Mouse (Mus musculus) stomach, postnatal 0 days (tissue): ENCODE measurements around the gene Abcb8. TPM values are rescaled to one million over a fixed set of nuclear protein-coding genes. Genes with fewer than 3 reads are reported as not detected.

Experiments
- ATAC-seq: fragments of 200-750 bp; cut with Nextera tagmentation; 2 replicates; pipeline ENCODE4 v1.8.0; 2017; ENCODE audit not compliant: low FRiP score, low TSS enrichment
- DNase-seq: peaks from one replicate; pipeline ENCODE4 v3.0.0-alpha.2; 2016; ENCODE audit warnings: low spot score
- H3K27ac ChIP-seq: fragments of 300-500 bp; sonication (generic); replicated peaks from 2 replicates; pipeline ENCODE4 v1.5.1; 2014; ENCODE audit warnings: mild to moderate bottlenecking, control low read depth
- H3K27me3 ChIP-seq: fragments of 300-500 bp; sonication (generic); 2 replicates; pipeline ENCODE4 v1.6.1; 2014; ENCODE audit warnings: low read length; ENCODE audit not compliant: control insufficient read depth, insufficient read depth
- H3K36me3 ChIP-seq: fragments of 300-500 bp; sonication (generic); 2 replicates; pipeline ENCODE4 v1.6.1; 2014; ENCODE audit warnings: low read length, mixed read lengths; ENCODE audit not compliant: control insufficient read depth, insufficient read depth
- H3K4me1 ChIP-seq: fragments of 300-500 bp; sonication (generic); replicated peaks from 2 replicates; pipeline ENCODE4 v1.6.1; 2014; ENCODE audit warnings: antibody characterized with exemption; ENCODE audit not compliant: control insufficient read depth, insufficient read depth
- H3K4me2 ChIP-seq: fragments of 300-500 bp; sonication (generic); replicated peaks from 2 replicates; pipeline ENCODE4 v1.6.1; 2014; ENCODE audit warnings: low read depth, mild to moderate bottlenecking, control low read depth, moderate library complexity
- H3K4me3 ChIP-seq: fragments of 300-500 bp; sonication (generic); 2 replicates; pipeline ENCODE4 v1.5.1; 2014; ENCODE audit warnings: low read depth, low read length, control low read depth
- H3K9ac ChIP-seq: fragments of 300-500 bp; sonication (generic); 2 replicates; pipeline ENCODE4 v1.6.1; 2014; ENCODE audit warnings: mild to moderate bottlenecking, low read length, control low read depth, mixed read lengths
- H3K9me3 ChIP-seq: fragments of 300-500 bp; sonication (generic); 2 replicates; pipeline ENCODE4 v1.6.1; 2016; ENCODE audit warnings: low read length; ENCODE audit not compliant: control insufficient read depth
- CTCF ChIP-seq: IDR thresholded peaks from 2 replicates; pipeline ENCODE4 v1.5.1; 2016; ENCODE audit warnings: antibody characterized with exemption, low read depth, mild to moderate bottlenecking, moderate library complexity
- EP300 ChIP-seq: optimal IDR thresholded peaks from 2 replicates; pipeline ENCODE3; 2016; ENCODE audit warnings: antibody characterized with exemption
- WGBS: fragments of 180-500 bp; shearing (Covaris S2); extraction: QIAGEN DNeasy Blood & Tissue Kit; methylation state at CpG from one replicate; pipeline ENCODE4 v1.1.7; 2014; 5-methylcytosine and 5-hydroxymethylcytosine counted together
- polyA plus RNA-seq: library from polyadenylated mRNA; unstranded; fragments of >200 nt; fragmentation: Nextera tagmentation; extraction: Ambion mirVana; gene quantifications from 2 replicates; pipeline ENCODE4 v1.2.1, GENCODE M21; 2015

The Abcb8 gene
- polyA plus RNA-seq, 1 experiment from 2014 or later: 29.3 TPM

GRCm38 (mm10) chr5:24373807-24374206, 19.7 kb upstream of the Abcb8 start:
- Histone ChIP-seq H3K36me3 (no peaks in the 10 kb centered on the region), H3K9ac (no peak overlapping the region), H3K9me3 (no peaks in the 10 kb centered on the region), H3K4me1 (no peaks in the 10 kb centered on the region; the same call in 1 of the 2 replicates), H3K4me2 (no peak overlapping the region), H3K27me3 (0 out of 2 replicates have a peak, but pooled peaks cover 2% of the 10 kb centered on the region), H3K27ac (no peak overlapping the region), H3K4me3 (no peak overlapping the region)
- TF ChIP-seq CTCF (no peak), EP300 (no peak)
- ATAC-seq: no peak
- WGBS: 67% methylated on average over 5 of the region's 5 CpGs
- DNase-seq: no peak

- Histone ChIP-seq H3K4me2 (no peak overlapping the region), H3K27ac (no peak overlapping the region), H3K36me3 (no peaks in the 10 kb centered on the region), H3K9me3 (no peaks in the 10 kb centered on the region), H3K27me3 (0 out of 2 replicates have a peak, but pooled peaks cover 2% of the 10 kb centered on the region), H3K9ac (no peak overlapping the region), H3K4me1 (no peaks in the 10 kb centered on the region; the same call in 1 of the 2 replicates), H3K4me3 (no peak overlapping the region)
- TF ChIP-seq CTCF: no peak
- no peak for TF ChIP-seq EP300
- ATAC-seq: no peak
- WGBS: 10% methylated on average over 6 of the region's 6 CpGs
- no peak for DNase-seq
These were observed 19.2 kb upstream of the Abcb8 start for GRCm38 (mm10) chr5:24374216-24374615.

GRCm38 (mm10) chr5:24374666-24375328, 18.7 kb upstream of the Abcb8 start:
- Histone ChIP-seq H3K27ac (no peak overlapping the region), H3K27me3 (0 out of 2 replicates have a peak, but pooled peaks cover 2% of the 10 kb centered on the region), H3K4me3 (no peak overlapping the region), H3K9ac (no peak overlapping the region), H3K4me1 (no peaks in the 10 kb centered on the region; the same call in 1 of the 2 replicates), H3K36me3 (no peaks in the 10 kb centered on the region), H3K9me3 (no peaks in the 10 kb centered on the region), H3K4me2 (no peak overlapping the region)
- no peak for DNase-seq
- no peak for ATAC-seq
- 44% methylated on average over 7 of the region's 7 CpGs for WGBS
- TF ChIP-seq EP300 (no peak), CTCF (no peak)

GRCm38 (mm10) chr5:24378700-24379099, 14.8 kb upstream of the Abcb8 start:
- H3K27ac ChIP-seq: no peak overlapping the region
- no peak for DNase-seq
- peaks cover under 1% of the 10 kb centered on the region; the same call in 1 of the 2 replicates for H3K4me1 ChIP-seq
- H3K9me3 ChIP-seq: no peaks in the 10 kb centered on the region
- no peak overlapping the region for H3K4me3 ChIP-seq
- no peak for TF ChIP-seq CTCF
- no peak for TF ChIP-seq EP300
- no peak overlapping the region for H3K4me2 ChIP-seq
- no peaks in the 10 kb centered on the region for H3K27me3 ChIP-seq
- 86% methylated on average over 2 of the region's 2 CpGs for WGBS
- no peak overlapping the region for H3K9ac ChIP-seq
- no peak for ATAC-seq
- H3K36me3 ChIP-seq: no peaks in the 10 kb centered on the region

- TF ChIP-seq CTCF (no peak), EP300 (no peak)
- ATAC-seq: no peak
- WGBS: 70% methylated on average over 4 of the region's 4 CpGs
- no peak overlapping the region for H3K9ac ChIP-seq
- H3K4me2 ChIP-seq: no peak overlapping the region
- H3K27ac ChIP-seq: no peak overlapping the region
- no peaks in the 10 kb centered on the region for H3K27me3 ChIP-seq
- no peaks in the 10 kb centered on the region for H3K9me3 ChIP-seq
- 0 out of 2 replicates have a peak, but pooled peaks cover 2% of the 10 kb centered on the region for H3K4me1 ChIP-seq
- H3K4me3 ChIP-seq: no peak overlapping the region
- no peaks in the 10 kb centered on the region for H3K36me3 ChIP-seq
- DNase-seq: no peak
These were observed 14.0 kb upstream of the Abcb8 start for GRCm38 (mm10) chr5:24379501-24379900.

- H3K27ac ChIP-seq: no peak overlapping the region
- WGBS: 89% methylated on average over 4 of the region's 4 CpGs
- H3K9ac ChIP-seq: no peak overlapping the region
- ATAC-seq: no peak
- H3K4me2 ChIP-seq: no peak overlapping the region
- no peak overlapping the region for H3K4me3 ChIP-seq
- TF ChIP-seq EP300 (no peak), CTCF (no peak)
- DNase-seq: no peak
- no peaks in the 10 kb centered on the region for H3K27me3 ChIP-seq
- 0 out of 2 replicates have a peak, but pooled peaks cover 2% of the 10 kb centered on the region for H3K4me1 ChIP-seq
- no peaks in the 10 kb centered on the region for H3K9me3 ChIP-seq
- H3K36me3 ChIP-seq: no peaks in the 10 kb centered on the region
These were observed 13.0 kb upstream of the Abcb8 start for GRCm38 (mm10) chr5:24380499-24380898.
